Mouse (Mus musculus) mature B cell (primary cell): ENCODE measurements around the gene Gbp7.

Experiments
- in situ Hi-C: fragments of 300-500 bp; cut with MboI; formaldehyde crosslinking; loops from 2 replicates; pipeline ENCODE4 v1.14.3; 2019

Gene Gbp7

GRCm38 (mm10) chr3:142560296-142560948 lies 30.3 kb downstream of the Gbp7 start:
- in situ Hi-C loops: loop anchor here (10.0 kb wide), 1 partner anchor 66 kb away; the partner anchor contains the start of gene Gbp5

DNA sequence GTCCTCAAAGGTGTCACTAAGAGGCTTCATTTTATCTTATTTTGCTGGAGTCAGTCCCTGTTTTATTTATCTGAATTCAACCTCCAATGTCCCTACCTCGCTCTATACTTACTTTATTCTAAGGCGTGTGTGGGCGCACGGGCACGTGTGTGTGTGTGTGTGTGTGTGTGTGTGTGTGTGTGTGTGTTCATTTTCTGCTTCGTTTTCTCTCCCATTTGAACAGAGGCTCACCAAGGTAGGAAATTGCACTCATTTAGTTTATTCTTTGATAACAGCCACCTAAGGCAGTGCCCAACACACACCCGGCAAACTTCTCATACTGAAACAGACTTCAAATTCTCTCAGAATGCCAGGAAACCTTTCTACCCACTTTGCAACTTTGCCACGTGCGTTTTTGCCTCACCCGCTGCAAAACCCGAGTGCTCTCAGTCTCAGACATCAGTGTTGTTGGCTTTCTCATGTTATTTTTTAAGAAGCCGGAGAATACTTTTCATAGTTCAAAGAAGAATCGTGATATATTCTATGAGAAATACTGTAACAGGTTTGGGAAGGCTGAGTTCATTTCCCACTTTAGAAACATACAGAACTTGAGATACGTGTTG lies 31.0 kb downstream of the Gbp7 start:
- in situ Hi-C loops: loop anchor here (10.0 kb wide), 1 partner anchor 66 kb away; the partner anchor contains the start of gene Gbp5

- in situ Hi-C loops: loop anchor here (10.0 kb wide), 1 partner anchor 67 kb away; the partner anchor contains the start of gene Gbp5
Measured at GRCm38 (mm10) chr3:142561666-142562065, 31.5 kb downstream of the Gbp7 start.

DNA sequence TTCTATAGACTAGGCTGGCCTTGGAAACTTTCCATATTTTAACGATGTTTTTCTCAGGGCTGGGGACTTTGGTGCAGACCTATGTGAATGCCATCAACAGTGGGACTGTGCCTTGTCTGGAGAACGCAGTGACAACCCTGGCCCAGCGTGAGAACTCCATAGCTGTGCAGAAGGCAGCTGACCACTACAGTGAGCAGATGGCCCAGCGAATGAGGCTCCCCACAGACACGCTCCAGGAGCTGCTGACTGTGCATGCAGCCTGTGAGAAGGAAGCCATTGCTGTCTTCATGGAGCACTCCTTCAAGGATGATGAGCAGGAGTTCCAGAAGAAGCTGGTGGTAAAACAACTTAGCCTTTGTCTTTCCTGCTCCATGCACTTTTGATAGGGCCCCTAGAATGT lies 37.3 kb downstream of the Gbp7 start:
- in situ Hi-C loops: loop anchor here (10.0 kb wide), 1 partner anchor 73 kb away; the partner anchor contains the start of gene Gbp5

DNA sequence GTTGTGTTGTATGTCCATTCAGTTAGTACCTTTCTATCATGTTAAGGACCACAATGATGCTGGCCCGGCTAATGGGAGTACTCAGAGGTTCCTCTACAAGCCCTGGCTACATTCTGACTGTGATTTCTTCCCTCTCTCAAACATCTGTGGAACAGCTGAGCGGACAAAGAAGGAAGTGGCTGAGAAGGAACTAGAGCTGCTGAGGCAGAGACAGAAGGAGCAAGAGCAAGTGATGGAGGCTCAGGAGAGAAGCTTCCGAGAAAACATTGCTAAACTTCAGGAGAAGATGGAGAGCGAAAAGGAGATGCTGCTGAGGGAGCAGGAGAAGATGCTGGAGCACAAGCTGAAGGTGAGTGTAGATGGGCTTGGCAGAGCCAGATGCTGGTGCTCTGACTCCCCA lies 40.6 kb downstream of the Gbp7 start:
- in situ Hi-C loops: no loop called here

GRCm38 (mm10) chr3:142577108-142577507 lies 47.0 kb downstream of the Gbp7 start:
- in situ Hi-C loops: no loop called here

DNA sequence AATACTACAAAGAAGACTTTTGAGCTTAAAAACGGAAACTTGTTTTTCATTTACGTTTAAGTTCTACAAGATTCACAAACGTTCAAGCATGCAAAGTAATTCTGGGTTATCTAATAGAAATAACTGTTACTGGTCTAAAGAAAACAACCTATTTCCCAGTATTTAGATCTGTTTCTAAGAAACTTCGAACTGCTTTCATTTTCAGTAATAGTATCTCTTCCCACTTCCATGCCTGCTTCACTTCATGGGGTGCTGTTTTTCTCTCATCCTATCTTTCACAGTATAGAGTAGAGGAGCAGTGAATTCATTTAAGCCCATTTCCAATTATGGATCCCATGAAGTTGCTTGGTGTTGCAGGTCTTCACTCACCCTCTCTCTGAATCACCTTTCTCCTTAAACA lies 48.2 kb downstream of the Gbp7 start:
- in situ Hi-C loops: no loop called here

GRCm38 (mm10) chr3:142583067-142583466 lies 52.9 kb downstream of the Gbp7 start:
- in situ Hi-C loops: no loop called here

DNA sequence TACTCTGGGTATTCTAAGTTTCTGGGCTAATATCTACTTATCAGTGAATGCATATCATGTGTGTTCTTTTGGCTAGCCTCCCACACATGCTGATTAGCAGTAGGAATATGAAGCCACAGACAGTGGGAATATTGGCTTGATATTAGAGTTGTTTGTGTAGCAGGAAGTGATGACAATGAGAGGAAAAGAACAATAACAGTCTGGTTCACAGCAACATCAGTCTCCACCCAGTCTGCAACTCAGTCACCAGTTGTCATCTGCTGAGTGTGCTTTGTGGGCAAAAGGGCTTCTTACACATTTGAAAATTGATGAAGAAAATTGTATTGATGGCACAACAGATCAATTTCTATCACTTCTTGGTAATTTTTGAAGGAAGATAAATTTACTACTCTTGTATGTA lies 57.2 kb downstream of the Gbp7 start:
- in situ Hi-C loops: no loop called here

GRCm38 (mm10) chr3:142588888-142589287 lies 58.7 kb downstream of the Gbp7 start:
- in situ Hi-C loops: no loop called here

DNA sequence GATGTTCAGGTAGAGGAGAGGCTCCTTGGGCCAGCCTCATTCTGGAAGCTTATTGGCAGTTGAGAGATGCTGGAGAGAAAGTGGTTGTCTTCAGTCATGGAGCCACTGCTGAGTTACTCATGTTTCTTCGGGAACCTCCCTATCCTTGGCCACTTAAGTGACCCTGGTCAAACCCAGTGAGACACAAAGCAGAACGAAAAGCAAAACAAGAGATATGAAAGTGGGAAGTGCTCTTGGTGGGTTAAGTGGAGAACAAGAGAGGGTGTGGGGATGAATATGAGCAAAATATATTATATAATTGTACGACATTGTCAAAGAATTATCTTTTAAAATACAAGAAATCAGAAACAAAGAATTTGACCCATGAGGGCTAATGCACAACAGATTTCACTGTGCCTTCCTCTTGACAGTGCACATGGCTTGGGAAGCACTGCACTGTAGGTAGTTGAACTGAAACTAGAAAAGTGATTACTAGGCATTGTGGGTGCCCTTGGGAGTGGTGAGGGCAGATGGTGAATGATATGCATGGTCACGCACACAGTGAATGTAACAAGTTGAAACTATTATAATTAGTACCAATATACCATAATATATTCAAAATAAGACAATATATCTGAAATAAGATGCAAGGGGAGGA lies 60.4 kb downstream of the Gbp7 start:
- in situ Hi-C loops: no loop called here

GRCm38 (mm10) chr3:142594547-142594946 lies 64.4 kb downstream of the Gbp7 start, which contains the start of gene Gbp2b:
Gene Gbp2b, plus strand, starts transcription at chr3:142594847.
- in situ Hi-C loops: no loop called here

DNA sequence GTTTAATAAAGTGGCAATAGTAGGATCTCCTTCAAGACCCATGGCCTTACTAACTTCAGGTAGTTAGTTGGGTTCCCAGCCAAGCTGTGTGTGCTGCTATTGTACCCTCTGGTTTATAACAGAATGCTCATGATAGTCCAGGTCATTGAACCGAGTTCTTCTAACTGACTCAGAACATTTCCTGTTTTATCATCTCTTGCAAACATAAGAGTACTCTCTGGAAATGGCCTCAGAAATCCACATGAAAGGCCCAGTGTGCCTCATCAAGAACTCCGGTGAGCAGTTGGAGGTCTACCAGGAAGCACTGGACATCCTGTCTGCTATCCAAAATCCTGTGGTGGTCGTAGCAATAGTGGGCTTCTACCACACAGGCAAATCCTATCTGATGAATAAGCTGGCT lies 67.8 kb downstream of the Gbp7 start:
- in situ Hi-C loops: no loop called here
